Mouse (Mus musculus) liver, postnatal 0 days (tissue): Measurements from ENCODE around the gene Zfp207. TPM values are rescaled to one million over a fixed set of nuclear protein-coding genes. Genes with fewer than 3 reads are reported as not detected.
A peak's percentile ranks its signal among the peaks of the same experiment; 100 is the strongest.
"Not testable (repeated sequence)": the region's sequence is repeated elsewhere in the genome, so short reads cannot be mapped to it uniquely, and the experiment has no call there.

Source experiments
- ATAC-seq: fragments of 200-750 bp; cut with Nextera tagmentation; 2 replicates; pipeline ENCODE4 v1.8.0; 2017; ENCODE audit warnings: mild to moderate bottlenecking, moderate library complexity
- DNase-seq: peaks from one replicate; pipeline ENCODE4 v3.0.0-alpha.2; 2016
- H3K27ac ChIP-seq: fragments of 300-500 bp; sonication (generic); 2 replicates; pipeline ENCODE4 v1.5.1; 2014; ENCODE audit warnings: antibody characterized with exemption, moderate library complexity, mild to moderate bottlenecking, low read depth
- H3K27me3 ChIP-seq: fragments of 300-500 bp; sonication (generic); 2 replicates; pipeline ENCODE4 v1.6.1; 2014; ENCODE audit warnings: low read length, control low read depth, mixed read lengths; ENCODE audit not compliant: insufficient read depth
- H3K36me3 ChIP-seq: fragments of 300-500 bp; sonication (generic); replicated peaks from 2 replicates; pipeline ENCODE4 v1.6.1; 2014; ENCODE audit warnings: mild to moderate bottlenecking, control low read depth, low read length, moderate library complexity, mixed read lengths; ENCODE audit not compliant: insufficient read depth
- H3K4me1 ChIP-seq: fragments of 300-500 bp; sonication (generic); 2 replicates; pipeline ENCODE4 v1.6.1; 2014; ENCODE audit warnings: antibody characterized with exemption, mild to moderate bottlenecking, control low read depth; ENCODE audit not compliant: insufficient read depth
- H3K4me2 ChIP-seq: fragments of 300-500 bp; sonication (generic); 2 replicates; pipeline ENCODE4 v1.6.1; 2014; ENCODE audit warnings: low read depth, mild to moderate bottlenecking, low read length, moderate library complexity, mixed read lengths
- H3K4me3 ChIP-seq: fragments of 300-500 bp; sonication (generic); 2 replicates; pipeline ENCODE4 v1.5.1; 2014; ENCODE audit warnings: low read depth, low read length
- H3K9ac ChIP-seq: fragments of 300-500 bp; sonication (generic); replicated peaks from 2 replicates; pipeline ENCODE4 v1.6.1; 2014; ENCODE audit warnings: mild to moderate bottlenecking, moderate library complexity
- H3K9me3 ChIP-seq: fragments of 300-500 bp; sonication (generic); 2 replicates; pipeline ENCODE4 v1.6.1; 2016; ENCODE audit warnings: mild to moderate bottlenecking, control low read depth, low read length, mixed read lengths
- CTCF ChIP-seq: sonication (generic); IDR thresholded peaks from 2 replicates; pipeline ENCODE4 v1.5.1; 2016; ENCODE audit warnings: antibody characterized with exemption, low read depth
- EP300 ChIP-seq: IDR thresholded peaks from 2 replicates; pipeline ENCODE4 v1.6.1; 2016; ENCODE audit warnings: antibody characterized with exemption, low read depth, mild to moderate bottlenecking
- WGBS: fragments of 180-500 bp; shearing (Covaris S2); extraction: QIAGEN DNeasy Blood & Tissue Kit; methylation state at CpG from one replicate; pipeline ENCODE4 v1.1.7; 2014; ENCODE audit not compliant: insufficient replicate concordance; 5-methylcytosine and 5-hydroxymethylcytosine counted together
- polyA plus RNA-seq: library from polyadenylated mRNA; unstranded; fragments of >200 nt; fragmentation: Nextera tagmentation; extraction: Ambion mirVana; gene quantifications from 2 replicates; pipeline ENCODE4 v1.2.1, GENCODE M21; 2015

The Zfp207 gene
- polyA plus RNA-seq, 1 experiment from 2014 or later, result 71.6 TPM

- H3K4me3 ChIP-seq, result no peak overlapping the region
- H3K27me3 ChIP-seq, result no peaks in the 10 kb centered on the region
- H3K27ac ChIP-seq, result no peak overlapping the region
- no peaks in the 10 kb centered on the region for H3K4me1 ChIP-seq
- H3K9me3 ChIP-seq, result peaks cover 4% of the 10 kb centered on the region; the same call in 1 of the 2 replicates
- DNase-seq (no peak), ATAC-seq (no peak)
- no peak overlapping the region for H3K9ac ChIP-seq
- TF ChIP-seq CTCF (no peak), EP300 (no peak)
- no peaks in the 10 kb centered on the region for H3K36me3 ChIP-seq
- no peak overlapping the region for H3K4me2 ChIP-seq
- 42% methylated on average over 2 of the region's 2 CpGs for WGBS
Observed at GRCm38 (mm10) chr11:80420202-80420984, 37.3 kb downstream of the Zfp207 start.

GRCm38 (mm10) chr11:80421421-80422047, 38.5 kb downstream of the Zfp207 start:
- Histone ChIP-seq H3K4me1 (no peaks in the 10 kb centered on the region), H3K36me3 (no peaks in the 10 kb centered on the region), H3K27ac (no peak overlapping the region), H3K4me3 (no peak overlapping the region), H3K4me2 (no peak overlapping the region), H3K27me3 (no peaks in the 10 kb centered on the region), H3K9me3 (peaks cover 4% of the 10 kb centered on the region; the same call in 1 of the 2 replicates), H3K9ac (no peak overlapping the region)
- WGBS, result 53% methylated on average over 7 of the region's 7 CpGs
- no peak for ATAC-seq
- no peak for DNase-seq
- TF ChIP-seq CTCF (no peak), EP300 (no peak)

- 44% methylated on average over 2 of the region's 2 CpGs for WGBS
- H3K27me3 ChIP-seq, result no peaks in the 10 kb centered on the region
- H3K9ac ChIP-seq, result no peak overlapping the region
- DNase-seq (no peak), ATAC-seq (no peak)
- H3K4me3 ChIP-seq, result no peak overlapping the region
- H3K4me1 ChIP-seq, result peaks cover 4% of the 10 kb centered on the region
- no peak overlapping the region for H3K4me2 ChIP-seq
- no peaks in the 10 kb centered on the region for H3K36me3 ChIP-seq
- no peaks in the 10 kb centered on the region for H3K9me3 ChIP-seq
- no peak overlapping the region for H3K27ac ChIP-seq
- TF ChIP-seq EP300 (no peak), CTCF (no peak)
Observed at GRCm38 (mm10) chr11:80424691-80425090, 41.6 kb downstream of the Zfp207 start.

GRCm38 (mm10) chr11:80425247-80425778, 42.2 kb downstream of the Zfp207 start:
- Histone ChIP-seq H3K27me3 (no peaks in the 10 kb centered on the region), H3K9me3 (no peaks in the 10 kb centered on the region), H3K9ac (no peak overlapping the region), H3K27ac (no peak overlapping the region), H3K4me3 (no peak overlapping the region), H3K4me2 (no peak overlapping the region), H3K4me1 (peaks cover 7% of the 10 kb centered on the region), H3K36me3 (no peaks in the 10 kb centered on the region)
- 49% methylated on average over 5 of the region's 5 CpGs for WGBS
- TF ChIP-seq EP300 (no peak), CTCF (peak; percentile 26; the same call in 1 of the 2 replicates)
- DNase-seq, result no peak
- ATAC-seq, result no peak

GRCm38 (mm10) chr11:80426029-80426813, 43.1 kb downstream of the Zfp207 start:
- not testable (repeated sequence) for H3K4me1 ChIP-seq, H3K27ac ChIP-seq, H3K9ac ChIP-seq, H3K4me3 ChIP-seq, H3K36me3 ChIP-seq, H3K4me2 ChIP-seq, ATAC-seq, H3K9me3 ChIP-seq, H3K27me3 ChIP-seq, DNase-seq
- WGBS, result 73% methylated on average over 16 of the region's 16 CpGs
